Mouse (Mus musculus) ES-CJ7 (cell line): Measurements from ENCODE around the gene Dohh.
A peak's percentile ranks its signal among the peaks of the same experiment; 100 is the strongest.

ENCODE experiments used
- DNase-seq: peaks from one replicate; pipeline ENCODE4 v3.0.0; 2011; ENCODE audit warnings: low read depth, low spot score

Gene Dohh

DNA sequence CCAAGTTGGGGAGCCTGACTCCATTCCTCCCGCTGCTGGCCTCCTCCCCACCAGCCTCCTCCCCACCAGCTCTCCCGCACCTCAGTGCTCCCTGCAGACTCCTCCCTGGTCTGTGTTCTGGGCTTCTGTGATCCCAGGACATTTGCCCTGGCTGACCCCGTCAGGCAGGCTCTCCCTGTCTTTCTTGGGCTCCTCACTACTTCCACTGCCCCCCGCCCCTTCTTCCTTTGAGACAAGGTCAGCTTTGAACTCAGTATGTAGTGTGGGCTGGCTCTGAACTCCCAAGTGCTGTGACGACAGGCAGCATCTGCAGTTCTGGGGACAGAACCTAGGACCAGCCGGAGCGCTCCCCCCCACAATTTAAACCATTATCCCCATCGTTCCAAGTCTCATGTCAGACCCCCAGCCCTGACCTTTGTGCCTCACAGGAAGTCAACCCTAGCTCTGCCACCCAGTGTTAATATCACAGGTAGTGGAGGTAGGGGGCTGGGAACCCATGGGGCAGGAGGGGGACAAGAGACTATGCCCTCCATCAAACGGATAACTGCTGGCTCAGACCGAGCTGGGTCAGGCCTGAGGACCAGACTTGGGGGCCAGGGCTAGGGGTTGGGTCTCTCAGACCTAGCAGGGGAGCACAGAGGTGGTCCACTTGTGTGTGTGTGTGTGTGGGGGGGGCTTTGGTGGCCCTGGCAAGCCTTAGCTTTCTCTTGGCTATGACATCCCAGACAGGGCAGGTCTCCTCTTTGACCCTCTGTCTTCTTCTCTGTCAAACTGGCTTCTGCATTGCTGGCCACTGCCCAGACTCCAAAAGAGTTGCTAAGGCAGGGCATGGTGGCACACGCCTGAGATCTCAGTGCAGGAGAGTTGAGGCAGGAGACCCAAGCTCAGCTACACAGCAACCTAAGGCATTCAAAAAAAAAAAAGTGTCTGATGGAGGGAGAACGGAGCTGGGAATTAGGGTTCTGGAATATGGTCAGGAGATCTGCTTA lies 33.3 kb downstream of the Dohh start:
- DNase-seq, result no peak

DNA sequence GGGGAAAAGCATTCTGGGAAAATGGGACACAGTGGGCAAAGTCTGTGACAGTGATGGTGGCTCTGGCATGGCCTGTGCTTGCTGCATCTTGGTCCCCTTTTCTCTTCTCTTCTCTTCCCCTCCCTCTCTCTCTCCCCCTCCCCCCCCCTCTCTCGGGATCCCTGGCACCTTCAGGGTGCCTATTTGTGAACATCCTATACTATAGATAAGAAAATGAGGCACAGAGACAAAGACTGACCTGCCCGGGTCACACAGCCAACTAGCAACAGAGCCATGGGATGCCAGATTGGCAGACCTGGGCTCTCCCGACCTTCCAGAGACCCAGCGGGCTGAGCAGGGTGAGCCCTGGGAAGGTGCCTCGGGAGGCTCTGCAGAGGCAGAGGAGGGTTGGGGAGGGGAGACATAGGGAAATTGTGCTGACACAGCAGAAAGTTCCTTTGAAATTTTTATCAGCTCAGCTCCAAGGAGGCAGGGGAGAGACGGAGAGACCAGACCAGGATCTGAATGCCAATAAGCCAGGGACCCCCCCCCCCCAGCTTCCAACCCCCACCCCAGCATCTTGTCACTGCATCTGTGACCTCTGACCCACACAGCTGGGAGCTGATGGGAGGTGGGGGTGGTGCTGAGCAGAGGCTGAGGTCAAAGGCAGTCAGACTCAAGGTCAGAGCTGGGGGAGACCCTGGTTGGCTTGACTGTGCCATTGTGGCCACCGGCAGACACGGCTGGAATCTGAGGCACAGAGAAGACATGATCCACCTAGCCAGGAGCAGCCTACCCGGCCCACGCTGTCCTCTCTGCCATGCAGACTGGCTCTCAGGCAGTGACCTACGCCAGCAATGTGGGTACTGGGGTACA lies 34.2 kb downstream of the Dohh start:
- DNase-seq, result peak; percentile 83

GRCm38 (mm10) chr10:81419111-81419928 lies 35.1 kb downstream of the Dohh start:
- DNase-seq, result peak; percentile 42

DNA sequence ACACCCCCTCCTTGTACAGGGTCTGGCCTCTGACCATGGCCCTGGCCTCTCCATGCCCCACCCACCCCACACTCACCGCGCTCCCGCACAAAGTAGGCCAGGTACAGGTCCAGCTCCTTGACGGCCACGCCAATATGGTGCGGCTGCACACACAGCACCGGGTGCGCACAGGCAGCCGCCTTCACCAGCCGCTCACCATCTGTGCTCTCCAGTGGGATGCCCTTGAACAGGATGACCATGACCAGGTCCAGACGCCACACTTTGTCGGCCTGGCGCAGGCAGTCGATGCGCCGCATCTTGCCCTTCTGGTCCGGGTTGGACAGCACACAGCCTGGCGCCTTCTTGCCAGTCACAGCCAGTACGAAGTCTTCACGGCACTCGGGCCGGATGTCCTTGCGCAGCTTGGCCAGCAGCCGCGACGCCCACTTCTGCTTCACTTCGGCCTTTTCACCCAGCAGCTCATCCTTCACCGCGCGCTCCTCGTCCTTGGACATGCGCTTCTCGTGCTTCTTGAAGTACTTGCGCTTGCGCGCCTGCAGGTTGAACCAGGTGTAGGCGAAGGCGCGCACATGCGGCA lies 36.1 kb downstream of the Dohh start:
- DNase-seq, result peak; percentile 57

- no peak for DNase-seq
Observed at GRCm38 (mm10) chr10:81421041-81421796, 37.0 kb downstream of the Dohh start.

- DNase-seq, result no peak
Observed at GRCm38 (mm10) chr10:81421797-81422100, 37.5 kb downstream of the Dohh start.

- no peak for DNase-seq
Observed at GRCm38 (mm10) chr10:81422191-81422590, 38.0 kb downstream of the Dohh start.

DNA sequence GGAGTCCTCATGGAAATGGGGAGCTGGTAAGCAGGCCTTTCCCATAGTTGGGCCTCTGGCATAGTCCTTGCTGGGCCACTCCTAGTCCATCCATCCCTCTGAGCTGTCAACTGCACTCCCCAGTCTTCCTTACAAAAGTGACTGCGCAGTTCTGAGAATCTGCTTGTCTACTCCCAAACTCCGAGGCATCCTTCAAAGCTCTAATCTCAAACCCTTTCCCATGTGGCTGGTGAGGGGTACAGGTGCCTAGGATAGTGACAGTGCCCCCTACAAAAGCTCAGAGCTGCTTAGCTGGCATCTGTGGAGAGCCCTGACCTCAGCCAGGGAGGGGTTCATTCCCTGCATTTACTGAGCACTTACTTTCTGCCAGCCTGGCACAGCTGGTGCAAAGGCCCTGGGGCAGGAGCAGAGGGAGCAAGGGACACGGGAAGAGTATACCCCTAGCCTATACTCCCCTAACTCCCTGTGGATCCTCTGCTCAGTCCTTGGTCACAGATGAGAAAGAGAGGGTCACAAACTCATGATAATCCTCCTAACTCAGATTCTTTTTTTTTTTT lies 38.5 kb downstream of the Dohh start:
- no peak for DNase-seq

GRCm38 (mm10) chr10:81423476-81424245 lies 39.4 kb downstream of the Dohh start:
- peak; percentile 8 for DNase-seq

- peak; percentile 40 for DNase-seq
Observed at GRCm38 (mm10) chr10:81424246-81425051, 40.2 kb downstream of the Dohh start.

- peak; percentile 16 for DNase-seq
Observed at GRCm38 (mm10) chr10:81425236-81425850, 41.1 kb downstream of the Dohh start.

DNA sequence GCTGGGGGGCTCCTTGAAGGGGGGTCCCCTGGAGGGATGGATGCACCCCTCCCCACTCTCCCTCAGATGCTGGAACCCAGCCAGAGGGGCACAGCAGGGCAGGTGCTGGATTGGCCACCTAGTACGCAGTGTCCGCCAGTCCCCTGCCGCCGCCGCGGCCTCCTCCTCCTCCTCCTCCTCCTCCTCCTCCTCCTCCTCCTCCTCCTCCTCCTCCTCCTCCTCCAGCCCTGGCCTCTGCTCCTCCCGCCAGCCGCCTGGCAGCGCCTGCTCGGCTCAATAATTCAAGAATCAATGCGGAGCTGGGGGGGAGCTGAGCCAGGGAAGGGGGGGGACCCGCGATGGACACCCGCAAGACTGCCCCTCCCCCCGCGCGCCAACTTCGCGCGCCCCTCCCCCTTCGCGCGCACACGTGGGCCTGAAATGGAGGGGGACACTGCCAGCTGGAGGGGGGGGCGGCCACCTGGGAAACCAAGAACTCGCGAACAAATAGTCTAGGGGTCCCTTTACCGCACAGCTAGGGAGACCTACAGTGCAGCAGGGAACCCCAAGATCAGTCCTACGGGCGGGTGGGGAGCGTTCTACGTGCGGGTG lies 41.9 kb downstream of the Dohh start:
- DNase-seq, result no peak

GRCm38 (mm10) chr10:81426897-81427296 lies 42.7 kb downstream of the Dohh start:
- peak; percentile 9 for DNase-seq

- no peak for DNase-seq
Observed at GRCm38 (mm10) chr10:81427327-81427726, 43.1 kb downstream of the Dohh start.

DNA sequence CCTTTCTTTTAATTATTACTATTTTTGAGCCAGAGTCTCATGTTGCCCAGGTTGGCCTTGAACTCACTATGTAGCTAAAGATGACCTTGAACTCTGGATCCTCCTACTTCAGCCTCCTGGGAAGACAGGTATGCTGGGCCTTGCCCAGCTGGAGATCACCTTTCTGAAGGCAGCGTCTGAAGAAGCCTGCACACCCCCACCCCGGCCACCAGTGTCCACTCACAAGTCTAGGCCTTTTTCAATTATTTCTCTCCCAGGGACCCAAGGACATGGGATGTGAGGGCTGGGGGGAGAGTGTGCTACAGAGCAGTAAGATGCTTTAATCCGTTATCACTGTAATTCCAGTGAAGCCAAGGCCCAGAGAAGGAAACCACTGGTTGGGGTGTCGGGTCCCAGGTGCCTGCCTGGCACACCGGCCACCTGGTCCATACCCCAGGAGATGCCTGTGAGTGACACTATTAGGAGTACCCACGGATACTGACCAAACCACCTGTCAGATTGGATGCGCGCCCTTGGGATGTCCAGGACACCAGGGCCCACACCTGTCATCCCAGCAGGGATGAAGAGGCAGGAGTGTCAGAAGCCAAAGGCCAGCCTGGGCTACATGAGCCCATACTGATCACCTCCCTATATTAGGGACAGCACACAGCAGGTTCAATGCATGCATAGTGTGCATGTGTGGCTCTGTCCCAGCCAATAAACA lies 43.7 kb downstream of the Dohh start:
- DNase-seq, result peak; percentile 16

- no peak for DNase-seq
Observed at GRCm38 (mm10) chr10:81428507-81428870, 44.3 kb downstream of the Dohh start.

DNA sequence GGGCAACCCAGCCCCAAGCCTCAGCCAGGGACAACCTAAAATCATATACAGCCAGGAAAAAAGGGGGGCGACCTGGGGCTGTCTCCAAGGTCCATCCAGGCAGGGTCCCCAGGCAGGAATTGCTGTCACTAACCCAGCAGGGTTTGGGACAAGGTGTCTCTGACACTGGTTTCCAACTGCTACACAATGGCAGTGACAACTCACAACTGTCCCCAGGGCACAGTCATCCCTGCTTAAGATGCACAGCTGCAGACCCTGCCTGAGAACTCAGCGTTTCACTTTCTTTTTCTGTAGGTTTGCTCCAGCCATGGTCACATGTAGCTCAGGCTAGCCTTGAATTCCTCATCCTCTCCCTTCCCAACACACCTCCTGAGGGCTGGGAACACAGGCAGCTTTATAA lies 44.9 kb downstream of the Dohh start:
- DNase-seq, result no peak
